Mouse (Mus musculus) layer of hippocampus, postnatal 36 days (tissue): ENCODE data around the gene Ttc28. TPM values are rescaled to one million over a fixed set of nuclear protein-coding genes. Genes with fewer than 3 reads are reported as not detected.

Source experiments
- DNase-seq, 2 experiments: peaks; one replicate each; pipeline ENCODE4 v3.0.0; 2022
- total RNA-seq, 2 experiments: library from RNA; stranded (reverse); gene quantifications; 2 replicates each; pipeline ENCODE4 v1.2.3; 2021

The Ttc28 gene
- total RNA-seq, 2 experiments from 2014 or later: 12.7 to 13.0 TPM

- no peak for DNase-seq
Measured at GRCm38 (mm10) chr5:110960067-110960466, 80.5 kb downstream of the Ttc28 start.

- no peak for DNase-seq
Measured at GRCm38 (mm10) chr5:110960890-110961289, 81.3 kb downstream of the Ttc28 start.

GRCm38 (mm10) chr5:110967483-110968055, 88.0 kb downstream of the Ttc28 start:
- no peak for DNase-seq

- DNase-seq: no peak
Measured at GRCm38 (mm10) chr5:110968566-110968965, 89.0 kb downstream of the Ttc28 start.

- no peak for DNase-seq
Measured at GRCm38 (mm10) chr5:110970162-110970780, 90.7 kb downstream of the Ttc28 start.

GRCm38 (mm10) chr5:110976721-110977120, 97.1 kb downstream of the Ttc28 start:
- no peak for DNase-seq

- no peak for DNase-seq
Measured at GRCm38 (mm10) chr5:110977796-110978195, 98.2 kb downstream of the Ttc28 start.

- peak; percentile 51 to 53 for DNase-seq
Measured at GRCm38 (mm10) chr5:110978461-110978860, 98.9 kb downstream of the Ttc28 start.

- peak; percentile 12 to 22 for DNase-seq
Measured at GRCm38 (mm10) chr5:110979011-110979860, 99.6 kb downstream of the Ttc28 start.

- peak in 1 of 2 experiments; percentile 16 for DNase-seq
Measured at GRCm38 (mm10) chr5:110979861-110980346, 100.3 kb downstream of the Ttc28 start.

- no peak for DNase-seq
Measured at GRCm38 (mm10) chr5:110980576-110980975, 101.0 kb downstream of the Ttc28 start.

- DNase-seq: no peak
Measured at GRCm38 (mm10) chr5:110982436-110982835, 102.8 kb downstream of the Ttc28 start.

- DNase-seq: no peak
Measured at GRCm38 (mm10) chr5:110984136-110984681, 104.6 kb downstream of the Ttc28 start.

GRCm38 (mm10) chr5:110996835-110997539, 117.4 kb downstream of the Ttc28 start:
- no peak for DNase-seq

GRCm38 (mm10) chr5:110997692-110998091, 118.1 kb downstream of the Ttc28 start:
- no peak for DNase-seq

GRCm38 (mm10) chr5:110998298-110998697, 118.7 kb downstream of the Ttc28 start:
- no peak for DNase-seq

GRCm38 (mm10) chr5:111000953-111001352, 121.3 kb downstream of the Ttc28 start:
- DNase-seq: no peak

- no peak for DNase-seq
Measured at GRCm38 (mm10) chr5:111003220-111003619, 123.6 kb downstream of the Ttc28 start.

GRCm38 (mm10) chr5:111003750-111004149, 124.1 kb downstream of the Ttc28 start:
- DNase-seq: no peak

GRCm38 (mm10) chr5:111006272-111007135, 126.9 kb downstream of the Ttc28 start:
- DNase-seq: no peak

- no peak for DNase-seq
Measured at GRCm38 (mm10) chr5:111007136-111007500, 127.5 kb downstream of the Ttc28 start.
